Mouse (Mus musculus) kidney, postnatal 36 days (tissue): Measurements from ENCODE around the gene Itm2b.

ENCODE experiments used
- DNase-seq, 2 experiments: peaks; one replicate each; pipeline ENCODE4 v3.0.0; 2021 to 2022; ENCODE audit warnings: mixed read lengths in 2 of 2

The Itm2b gene

GRCm38 (mm10) chr14:73316933-73317332 lies 68.2 kb downstream of the Itm2b start:
- no peak for DNase-seq

DNA sequence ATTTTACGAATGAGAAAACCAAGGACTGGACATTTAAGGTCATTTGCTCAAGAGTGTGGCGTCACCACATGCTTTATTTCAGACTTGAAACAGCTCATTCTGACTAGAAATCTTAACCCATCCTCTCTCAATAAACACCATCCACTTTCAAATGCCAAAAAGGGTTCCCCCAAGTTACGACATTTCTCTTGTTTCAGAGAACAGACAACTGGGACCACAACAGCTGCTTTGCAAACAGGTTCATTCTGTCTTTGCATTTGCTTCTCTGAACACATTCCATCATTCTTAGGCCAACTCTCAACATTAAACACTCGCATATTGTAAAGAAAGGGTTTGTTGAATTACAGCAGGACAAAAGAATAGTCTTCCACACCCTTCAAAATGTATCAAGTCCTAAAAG lies 71.2 kb downstream of the Itm2b start:
- no peak for DNase-seq

GRCm38 (mm10) chr14:73313396-73313795 lies 71.7 kb downstream of the Itm2b start:
- no peak for DNase-seq

DNA sequence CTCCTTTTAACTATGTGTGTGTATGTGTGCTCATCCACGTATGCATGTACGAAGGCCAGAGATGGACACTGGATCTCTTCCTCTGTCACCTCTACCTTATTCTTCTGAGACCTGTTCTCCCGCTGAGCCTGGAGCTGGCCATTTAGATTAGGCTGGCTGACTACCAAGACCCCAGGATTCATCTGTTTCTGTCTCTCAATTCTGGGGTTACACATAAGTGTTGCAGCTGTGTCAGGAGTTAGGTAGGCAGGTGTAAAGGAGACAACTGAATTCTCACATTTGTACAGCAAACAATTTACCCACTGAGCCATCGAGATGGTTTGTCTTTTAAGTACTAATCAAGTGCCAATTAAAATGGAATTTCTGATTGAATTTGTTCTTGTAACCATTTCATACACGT lies 72.2 kb downstream of the Itm2b start:
- no peak for DNase-seq
